Mouse (Mus musculus): ENCODE data around the gene Trim62. TPM values are rescaled to one million over a fixed set of nuclear protein-coding genes. Genes with fewer than 3 reads are reported as not detected.
A peak's percentile ranks its signal among the peaks of the same experiment; 100 is the strongest.

Trim62 gene
- total RNA-seq, 1 experiment from 2014 or later = 1.4 TPM

- peak in 1 of 2 experiments; percentile 46; a peak in 1 of 4 replicates for ATAC-seq (replicated peaks in 1 of 2; ENCODE audit: insufficient read depth in 1 of 2, low FRiP score in 2 of 2, low TSS enrichment in 1 of 2, low read depth in 1 of 2, poor library complexity in 2 of 2, severe bottlenecking in 2 of 2)
Observed at GRCm38 (mm10) chr4:128878901-128879491, 4.4 kb upstream of the Trim62 start.

GRCm38 (mm10) chr4:128883801-128884710, 676 bp downstream of the Trim62 start:
- peak in 1 of 2 experiments; percentile 31; a peak in 2 of 4 replicates for ATAC-seq (replicated peaks in 1 of 2; ENCODE audit: insufficient read depth in 1 of 2, low FRiP score in 2 of 2, low TSS enrichment in 1 of 2, low read depth in 1 of 2, poor library complexity in 2 of 2, severe bottlenecking in 2 of 2)

GRCm38 (mm10) chr4:128884711-128885095, 1.3 kb downstream of the Trim62 start:
- no peak for ATAC-seq (replicated peaks in 1 of 2; ENCODE audit: insufficient read depth in 1 of 2, low FRiP score in 2 of 2, low TSS enrichment in 1 of 2, low read depth in 1 of 2, poor library complexity in 2 of 2, severe bottlenecking in 2 of 2)

- ATAC-seq (replicated peaks in 1 of 2; ENCODE audit: insufficient read depth in 1 of 2, low FRiP score in 2 of 2, low TSS enrichment in 1 of 2, low read depth in 1 of 2, poor library complexity in 2 of 2, severe bottlenecking in 2 of 2) = no peak
Observed at GRCm38 (mm10) chr4:128885540-128885939, 2.2 kb downstream of the Trim62 start.

- ATAC-seq (replicated peaks in 1 of 2; ENCODE audit: insufficient read depth in 1 of 2, low FRiP score in 2 of 2, low TSS enrichment in 1 of 2, low read depth in 1 of 2, poor library complexity in 2 of 2, severe bottlenecking in 2 of 2) = no peak
Observed at GRCm38 (mm10) chr4:128886571-128886970, 3.2 kb downstream of the Trim62 start.

- ATAC-seq (replicated peaks in 1 of 2; ENCODE audit: insufficient read depth in 1 of 2, low FRiP score in 2 of 2, low TSS enrichment in 1 of 2, low read depth in 1 of 2, poor library complexity in 2 of 2, severe bottlenecking in 2 of 2) = no peak
Observed at GRCm38 (mm10) chr4:128887026-128887425, 3.6 kb downstream of the Trim62 start.

GRCm38 (mm10) chr4:128887641-128888091, 4.3 kb downstream of the Trim62 start:
- ATAC-seq (replicated peaks in 1 of 2; ENCODE audit: insufficient read depth in 1 of 2, low FRiP score in 2 of 2, low TSS enrichment in 1 of 2, low read depth in 1 of 2, poor library complexity in 2 of 2, severe bottlenecking in 2 of 2) = no peak

GRCm38 (mm10) chr4:128888436-128888990, 5.1 kb downstream of the Trim62 start:
- ATAC-seq (replicated peaks in 1 of 2; ENCODE audit: insufficient read depth in 1 of 2, low FRiP score in 2 of 2, low TSS enrichment in 1 of 2, low read depth in 1 of 2, poor library complexity in 2 of 2, severe bottlenecking in 2 of 2) = no peak

- no peak for ATAC-seq (replicated peaks in 1 of 2; ENCODE audit: insufficient read depth in 1 of 2, low FRiP score in 2 of 2, low TSS enrichment in 1 of 2, low read depth in 1 of 2, poor library complexity in 2 of 2, severe bottlenecking in 2 of 2)
Observed at GRCm38 (mm10) chr4:128889752-128890630, 6.6 kb downstream of the Trim62 start.

- ATAC-seq (replicated peaks in 1 of 2; ENCODE audit: insufficient read depth in 1 of 2, low FRiP score in 2 of 2, low TSS enrichment in 1 of 2, low read depth in 1 of 2, poor library complexity in 2 of 2, severe bottlenecking in 2 of 2) = peak; percentile 59 to 61
Observed at GRCm38 (mm10) chr4:128891157-128891556, 7.8 kb downstream of the Trim62 start.

- ATAC-seq (replicated peaks in 1 of 2; ENCODE audit: insufficient read depth in 1 of 2, low FRiP score in 2 of 2, low TSS enrichment in 1 of 2, low read depth in 1 of 2, poor library complexity in 2 of 2, severe bottlenecking in 2 of 2) = no peak
Observed at GRCm38 (mm10) chr4:128891746-128892145, 8.4 kb downstream of the Trim62 start.

- no peak for ATAC-seq (replicated peaks in 1 of 2; ENCODE audit: insufficient read depth in 1 of 2, low FRiP score in 2 of 2, low TSS enrichment in 1 of 2, low read depth in 1 of 2, poor library complexity in 2 of 2, severe bottlenecking in 2 of 2)
Observed at GRCm38 (mm10) chr4:128892188-128892587, 8.8 kb downstream of the Trim62 start.

GRCm38 (mm10) chr4:128894112-128894511, 10.7 kb downstream of the Trim62 start:
- no peak for ATAC-seq (replicated peaks in 1 of 2; ENCODE audit: insufficient read depth in 1 of 2, low FRiP score in 2 of 2, low TSS enrichment in 1 of 2, low read depth in 1 of 2, poor library complexity in 2 of 2, severe bottlenecking in 2 of 2)

- ATAC-seq (replicated peaks in 1 of 2; ENCODE audit: insufficient read depth in 1 of 2, low FRiP score in 2 of 2, low TSS enrichment in 1 of 2, low read depth in 1 of 2, poor library complexity in 2 of 2, severe bottlenecking in 2 of 2) = no peak
Observed at GRCm38 (mm10) chr4:128895841-128896240, 12.5 kb downstream of the Trim62 start.

GRCm38 (mm10) chr4:128896667-128897066, 13.3 kb downstream of the Trim62 start:
- no peak for ATAC-seq (replicated peaks in 1 of 2; ENCODE audit: insufficient read depth in 1 of 2, low FRiP score in 2 of 2, low TSS enrichment in 1 of 2, low read depth in 1 of 2, poor library complexity in 2 of 2, severe bottlenecking in 2 of 2)

GRCm38 (mm10) chr4:128897911-128898421, 14.6 kb downstream of the Trim62 start:
- no peak for ATAC-seq (replicated peaks in 1 of 2; ENCODE audit: insufficient read depth in 1 of 2, low FRiP score in 2 of 2, low TSS enrichment in 1 of 2, low read depth in 1 of 2, poor library complexity in 2 of 2, severe bottlenecking in 2 of 2)

GRCm38 (mm10) chr4:128899332-128899731, 16.0 kb downstream of the Trim62 start:
- peak; percentile 35 to 44; a peak in 3 of 4 replicates for ATAC-seq (replicated peaks in 1 of 2; ENCODE audit: insufficient read depth in 1 of 2, low FRiP score in 2 of 2, low TSS enrichment in 1 of 2, low read depth in 1 of 2, poor library complexity in 2 of 2, severe bottlenecking in 2 of 2)

Data from hematopoietic stem cell, adult 5-6 weeks (primary cell).